Mouse (Mus musculus): ENCODE data around the gene Depdc1b. TPM values are rescaled to one million over a fixed set of nuclear protein-coding genes. Genes with fewer than 3 reads are reported as not detected.

The Depdc1b gene
- total RNA-seq, 1 experiment: 18.2 TPM

DNA sequence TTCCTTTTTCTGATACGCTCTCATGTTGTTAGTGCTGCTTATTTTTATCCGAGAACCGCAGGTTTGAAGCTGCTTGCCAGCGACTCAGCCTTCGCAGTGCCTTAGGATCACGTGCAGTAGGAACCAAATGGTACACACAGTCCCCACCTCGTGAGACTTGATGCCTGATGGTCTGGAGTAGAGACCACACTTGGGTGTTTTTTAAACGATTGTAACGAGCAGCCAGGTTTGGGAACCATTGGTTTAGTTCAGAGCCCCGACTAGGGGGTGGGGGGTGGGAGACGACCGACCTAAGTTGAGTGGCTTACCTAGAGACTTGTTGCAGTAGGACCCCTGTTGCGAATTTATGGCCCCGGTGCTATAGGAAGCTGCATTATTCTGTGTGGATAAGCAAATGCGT, 43.1 kb upstream of the Depdc1b start:
- no peak overlapping the region for H3K27ac ChIP-seq (ENCODE audit: insufficient read depth, low read depth, low read length, poor library complexity, severe bottlenecking)
- in situ Hi-C loops (cut with MboI; ENCODE audit: low sequenced_read_pairs in 2 of 2, unreplicated experiment in 2 of 2): no loop called here

DNA sequence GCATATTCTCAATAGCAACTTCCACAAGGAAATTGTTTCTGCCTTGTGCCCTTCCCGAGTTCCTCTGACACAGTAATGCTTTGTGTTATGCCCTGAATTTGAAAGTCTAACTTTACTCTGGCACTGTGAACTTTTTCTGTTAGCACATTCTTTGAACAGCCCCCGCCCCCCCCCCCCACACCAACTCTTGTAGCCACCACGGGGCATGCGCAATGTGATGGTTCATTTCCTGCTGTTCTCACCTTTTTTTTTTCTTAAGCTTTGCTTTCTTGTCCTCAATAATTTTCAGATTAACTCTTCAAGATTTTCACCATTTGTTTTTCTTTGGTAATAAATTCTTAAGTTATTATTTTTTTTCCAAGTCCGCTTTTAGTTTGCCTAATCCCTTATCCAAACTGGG, 42.7 kb upstream of the Depdc1b start:
- no peaks in the 10 kb centered on the region for H3K36me3 ChIP-seq (ENCODE audit: control insufficient read depth, insufficient read depth, low read length, poor library complexity, severe bottlenecking)
- in situ Hi-C loops (cut with MboI; ENCODE audit: low sequenced_read_pairs in 2 of 2, unreplicated experiment in 2 of 2): no loop called here
- no peak overlapping the region for H3K4me3 ChIP-seq (ENCODE audit: insufficient read depth in 1 of 2, low read depth in 1 of 2, low read length in 2 of 2, poor library complexity in 1 of 2, severe bottlenecking in 1 of 2)
- H3K9me3 ChIP-seq (ENCODE audit: control insufficient read depth, insufficient read depth, low read depth, low read length): no peaks in the 10 kb centered on the region
- H3K4me1 ChIP-seq (ENCODE audit: control insufficient read depth in 2 of 2, insufficient read depth in 2 of 2, low read length in 2 of 2, poor library complexity in 1 of 2): no peaks in the 10 kb centered on the region; a peak in 1 of 4 replicates
- TF ChIP-seq ZC3H11A (IDR thresholded peaks at IDR 0.05; ENCODE audit: borderline replicate concordance, low read depth, low read length) (no peak), CHD2 (IDR thresholded peaks at IDR 0.05; ENCODE audit: low read depth, low read length) (no peak), HCFC1 (IDR thresholded peaks at IDR 0.05; ENCODE audit: borderline replicate concordance, insufficient read depth, low read length) (no peak), MAFK (IDR thresholded peaks at IDR 0.05; ENCODE audit: insufficient read depth, low read depth, low read length) (no peak), ZNF384 (IDR thresholded peaks at IDR 0.05; ENCODE audit: low read depth, low read length) (no peak)
- no peak overlapping the region for H3K9ac ChIP-seq (ENCODE audit: insufficient read depth, low read depth, low read length, poor library complexity, severe bottlenecking)
- H3K27ac ChIP-seq (ENCODE audit: insufficient read depth, low read depth, low read length, poor library complexity, severe bottlenecking): no peak overlapping the region
- no peak for DNase-seq (ENCODE audit: low read depth, low spot score)

More for the DNA sequence above, 43.1 kb upstream of the Depdc1b start:
- no peak overlapping the region for H3K9ac ChIP-seq (ENCODE audit: insufficient read depth, low read depth, low read length, poor library complexity, severe bottlenecking)
- no peak overlapping the region for H3K4me3 ChIP-seq (ENCODE audit: insufficient read depth in 1 of 2, low read depth in 1 of 2, low read length in 2 of 2, poor library complexity in 1 of 2, severe bottlenecking in 1 of 2)
- no peaks in the 10 kb centered on the region; a peak in 1 of 4 replicates for H3K4me1 ChIP-seq (ENCODE audit: control insufficient read depth in 2 of 2, insufficient read depth in 2 of 2, low read length in 2 of 2, poor library complexity in 1 of 2)
- no peaks in the 10 kb centered on the region for H3K36me3 ChIP-seq (ENCODE audit: control insufficient read depth, insufficient read depth, low read length, poor library complexity, severe bottlenecking)
- TF ChIP-seq CHD2 (IDR thresholded peaks at IDR 0.05; ENCODE audit: low read depth, low read length): no peak
- TF ChIP-seq ZC3H11A (IDR thresholded peaks at IDR 0.05; ENCODE audit: borderline replicate concordance, low read depth, low read length): no peak
- TF ChIP-seq ZNF384 (IDR thresholded peaks at IDR 0.05; ENCODE audit: low read depth, low read length): no peak
- TF ChIP-seq HCFC1 (IDR thresholded peaks at IDR 0.05; ENCODE audit: borderline replicate concordance, insufficient read depth, low read length): no peak
- TF ChIP-seq MAFK (IDR thresholded peaks at IDR 0.05; ENCODE audit: insufficient read depth, low read depth, low read length): no peak
- DNase-seq (ENCODE audit: low read depth, low spot score): no peak
- H3K9me3 ChIP-seq (ENCODE audit: control insufficient read depth, insufficient read depth, low read depth, low read length): no peaks in the 10 kb centered on the region

DNA sequence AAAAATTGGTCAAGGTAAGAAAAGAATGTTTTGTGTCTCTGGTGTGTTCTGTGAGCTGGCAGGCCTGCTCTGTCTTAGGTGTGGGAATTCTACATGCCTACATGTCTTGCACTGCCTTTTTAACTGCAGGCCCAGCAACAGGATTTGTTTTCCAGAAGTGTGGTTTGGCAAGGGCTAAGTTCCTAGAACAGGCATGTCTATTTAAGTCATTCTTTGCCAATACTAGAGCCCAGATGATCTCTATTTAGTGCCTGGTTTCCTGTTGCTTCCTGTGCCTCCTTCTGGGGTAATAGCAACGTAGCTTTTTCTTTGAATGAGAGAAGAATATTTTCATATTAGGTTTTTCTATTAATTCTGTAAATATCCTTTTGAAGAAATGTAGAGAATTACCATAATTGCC, 39.6 kb upstream of the Depdc1b start:
- TF ChIP-seq ZC3H11A (IDR thresholded peaks at IDR 0.05; ENCODE audit: borderline replicate concordance, low read depth, low read length) (no peak), ZNF384 (IDR thresholded peaks at IDR 0.05; ENCODE audit: low read depth, low read length) (no peak)
- H3K27ac ChIP-seq (ENCODE audit: insufficient read depth, low read depth, low read length, poor library complexity, severe bottlenecking): no peak overlapping the region
- H3K4me3 ChIP-seq (ENCODE audit: insufficient read depth in 1 of 2, low read depth in 1 of 2, low read length in 2 of 2, poor library complexity in 1 of 2, severe bottlenecking in 1 of 2): no peak overlapping the region
- H3K9ac ChIP-seq (ENCODE audit: insufficient read depth, low read depth, low read length, poor library complexity, severe bottlenecking): no peak overlapping the region
- H3K4me1 ChIP-seq (ENCODE audit: control insufficient read depth in 2 of 2, insufficient read depth in 2 of 2, low read length in 2 of 2, poor library complexity in 1 of 2): peaks cover 0 to 2% of the 10 kb centered on the region in 2 experiments; a peak in 2 of 4 replicates
- H3K36me3 ChIP-seq (ENCODE audit: control insufficient read depth, insufficient read depth, low read length, poor library complexity, severe bottlenecking): no peaks in the 10 kb centered on the region
- no peaks in the 10 kb centered on the region for H3K9me3 ChIP-seq (ENCODE audit: control insufficient read depth, insufficient read depth, low read depth, low read length)
- no peak for DNase-seq (ENCODE audit: low read depth, low spot score)
- in situ Hi-C loops (cut with MboI; ENCODE audit: low sequenced_read_pairs in 2 of 2, unreplicated experiment in 2 of 2): no loop called here

GRCm38 (mm10) chr13:108277320-108277719, 38.8 kb upstream of the Depdc1b start:
- Histone ChIP-seq H3K4me3 (ENCODE audit: insufficient read depth in 1 of 2, low read depth in 1 of 2, low read length in 2 of 2, poor library complexity in 1 of 2, severe bottlenecking in 1 of 2) (no peak overlapping the region), H3K27ac (ENCODE audit: insufficient read depth, low read depth, low read length, poor library complexity, severe bottlenecking) (no peak overlapping the region), H3K9me3 (ENCODE audit: control insufficient read depth, insufficient read depth, low read depth, low read length) (no peaks in the 10 kb centered on the region), H3K9ac (ENCODE audit: insufficient read depth, low read depth, low read length, poor library complexity, severe bottlenecking) (no peak overlapping the region), H3K36me3 (ENCODE audit: control insufficient read depth, insufficient read depth, low read length, poor library complexity, severe bottlenecking) (no peaks in the 10 kb centered on the region), H3K4me1 (ENCODE audit: control insufficient read depth in 2 of 2, insufficient read depth in 2 of 2, low read length in 2 of 2, poor library complexity in 1 of 2) (peaks cover 0 to 2% of the 10 kb centered on the region in 2 experiments; a peak in 2 of 4 replicates)
- no peak for DNase-seq (ENCODE audit: low read depth, low spot score)
- no peak for TF ChIP-seq ZNF384 (IDR thresholded peaks at IDR 0.05; ENCODE audit: low read depth, low read length)
- TF ChIP-seq HCFC1 (IDR thresholded peaks at IDR 0.05; ENCODE audit: borderline replicate concordance, insufficient read depth, low read length): no peak
- no peak for TF ChIP-seq MAFK (IDR thresholded peaks at IDR 0.05; ENCODE audit: insufficient read depth, low read depth, low read length)
- no peak for TF ChIP-seq ZC3H11A (IDR thresholded peaks at IDR 0.05; ENCODE audit: borderline replicate concordance, low read depth, low read length)
- TF ChIP-seq CHD2 (IDR thresholded peaks at IDR 0.05; ENCODE audit: low read depth, low read length): no peak
- in situ Hi-C loops (cut with MboI; ENCODE audit: low sequenced_read_pairs in 2 of 2, unreplicated experiment in 2 of 2): no loop called here

DNA sequence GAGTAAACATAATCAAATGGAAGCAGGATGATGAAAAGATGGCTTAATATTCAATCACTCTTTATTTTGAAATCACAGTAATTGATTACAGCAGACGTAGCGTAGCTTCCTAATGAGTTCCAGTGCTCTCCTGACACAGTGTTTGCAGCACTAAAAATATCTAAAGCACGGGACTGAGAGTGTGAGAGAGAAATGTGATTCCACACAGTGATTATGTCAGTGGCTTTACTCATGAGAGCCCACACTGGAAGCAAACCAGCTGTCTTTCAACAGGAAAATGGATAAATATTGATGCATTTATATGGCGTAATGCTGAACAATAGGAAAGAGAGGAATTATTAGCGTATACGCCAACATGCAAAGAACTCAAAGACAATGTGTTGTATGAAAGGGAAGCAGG, 37.5 kb upstream of the Depdc1b start:
- DNase-seq (ENCODE audit: low read depth, low spot score): no peak
- no peaks in the 10 kb centered on the region for H3K36me3 ChIP-seq (ENCODE audit: control insufficient read depth, insufficient read depth, low read length, poor library complexity, severe bottlenecking)
- in situ Hi-C loops (cut with MboI; ENCODE audit: low sequenced_read_pairs in 2 of 2, unreplicated experiment in 2 of 2): no loop called here

More for the DNA sequence above, 37.5 kb upstream of the Depdc1b start:
- Histone ChIP-seq H3K9me3 (ENCODE audit: control insufficient read depth, insufficient read depth, low read depth, low read length) (no peaks in the 10 kb centered on the region), H3K9ac (ENCODE audit: insufficient read depth, low read depth, low read length, poor library complexity, severe bottlenecking) (no peak overlapping the region), H3K4me3 (ENCODE audit: insufficient read depth in 1 of 2, low read depth in 1 of 2, low read length in 2 of 2, poor library complexity in 1 of 2, severe bottlenecking in 1 of 2) (no peak overlapping the region), H3K27ac (ENCODE audit: insufficient read depth, low read depth, low read length, poor library complexity, severe bottlenecking) (no peak overlapping the region), H3K4me1 (ENCODE audit: control insufficient read depth in 2 of 2, insufficient read depth in 2 of 2, low read length in 2 of 2, poor library complexity in 1 of 2) (peaks cover 0 to 2% of the 10 kb centered on the region in 2 experiments; a peak in 1 of 4 replicates)
- TF ChIP-seq HCFC1 (IDR thresholded peaks at IDR 0.05; ENCODE audit: borderline replicate concordance, insufficient read depth, low read length) (no peak), CHD2 (IDR thresholded peaks at IDR 0.05; ENCODE audit: low read depth, low read length) (no peak), MAFK (IDR thresholded peaks at IDR 0.05; ENCODE audit: insufficient read depth, low read depth, low read length) (no peak), ZC3H11A (IDR thresholded peaks at IDR 0.05; ENCODE audit: borderline replicate concordance, low read depth, low read length) (no peak), ZNF384 (IDR thresholded peaks at IDR 0.05; ENCODE audit: low read depth, low read length) (no peak)

All from ES-E14 (cell line).